Mouse (Mus musculus) cerebellum, adult (tissue): ENCODE measurements around the gene Ipo8.

ENCODE experiments used
- ATAC-seq: cut with Nextera tagmentation; 2 replicates; pipeline ENCODE4 v1.9.2; 2017; ENCODE audit warnings: mild to moderate bottlenecking, moderate library complexity, mixed read lengths; ENCODE audit not compliant: insufficient number of reproducible peaks, low FRiP score, low TSS enrichment

The Ipo8 gene

GRCm38 (mm10) chr6:148761967-148762712, 69.1 kb downstream of the Ipo8 start:
- ATAC-seq = no peak

DNA sequence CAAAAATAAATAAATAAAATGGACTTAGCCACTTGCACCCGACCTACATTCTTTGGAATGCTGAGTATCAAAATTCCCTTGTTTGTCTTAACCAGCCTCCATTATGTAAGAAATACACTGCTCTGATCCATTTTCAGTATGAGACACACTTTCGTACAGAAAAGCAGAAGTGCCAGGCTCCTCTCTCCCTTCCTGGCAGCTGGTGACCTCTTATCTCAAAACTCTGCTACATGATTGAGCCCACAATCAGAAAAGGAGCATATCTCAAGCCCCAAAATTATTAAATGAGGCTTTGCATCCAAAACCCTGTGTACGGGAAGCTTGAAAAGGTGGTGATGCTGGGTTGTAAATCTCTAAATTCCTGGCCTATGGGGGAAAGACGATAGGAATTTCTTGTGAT, 69.8 kb downstream of the Ipo8 start:
- ATAC-seq = no peak

GRCm38 (mm10) chr6:148756535-148756934, 74.7 kb downstream of the Ipo8 start:
- ATAC-seq = no peak

- no peak for ATAC-seq
Observed at GRCm38 (mm10) chr6:148751400-148751799, 79.9 kb downstream of the Ipo8 start.

DNA sequence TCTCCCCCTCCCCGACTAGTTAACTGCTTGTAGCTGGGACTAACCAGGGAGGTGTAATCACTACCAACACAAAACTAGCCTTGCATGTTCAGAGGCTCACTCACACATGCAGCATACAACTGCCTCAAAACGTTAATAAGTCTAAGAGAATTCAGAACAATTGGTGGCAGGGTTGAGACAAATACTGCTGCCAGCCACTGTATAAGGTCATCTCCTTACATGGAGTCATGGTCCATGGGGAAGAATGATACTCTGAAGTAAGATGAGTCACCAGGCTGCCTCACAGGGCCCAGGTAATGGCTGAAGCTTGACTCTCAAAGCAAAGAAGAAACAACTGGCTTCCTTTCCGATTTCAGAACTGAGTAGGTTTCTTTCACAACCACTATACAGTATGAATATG, 81.1 kb downstream of the Ipo8 start:
- ATAC-seq = no peak

DNA sequence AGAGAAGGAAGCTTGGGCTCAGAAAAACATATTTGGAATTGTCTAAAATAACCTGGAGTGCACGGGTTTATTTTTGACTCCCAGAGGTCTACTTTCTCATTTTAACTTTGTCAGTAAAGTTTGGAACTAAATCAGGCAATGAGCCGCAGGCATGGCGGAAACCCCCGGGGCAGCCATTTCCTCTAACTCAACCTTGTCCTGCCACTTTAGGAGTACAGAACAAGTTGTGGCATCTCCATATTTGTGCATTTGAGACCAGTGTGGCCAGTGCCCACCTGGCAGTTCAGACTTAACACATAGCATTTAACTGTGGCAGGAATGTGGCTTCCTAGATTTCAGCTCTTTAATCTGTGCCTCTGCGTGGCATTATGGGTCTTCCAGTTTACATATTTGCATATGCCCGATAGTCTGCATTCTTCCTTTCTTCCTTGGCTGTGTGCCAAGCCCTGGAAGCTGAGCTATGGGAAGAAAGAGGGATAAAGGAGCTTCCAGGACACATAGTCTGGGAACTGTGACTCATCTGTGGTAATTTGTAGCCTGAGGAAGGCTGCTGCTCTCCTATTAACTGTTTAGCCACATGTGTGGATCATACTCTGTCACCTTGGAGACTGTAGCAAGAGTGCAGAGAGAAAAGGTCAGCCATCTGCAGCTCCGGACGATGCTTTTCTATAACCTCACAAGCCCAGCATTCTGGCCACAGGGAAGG, 90.6 kb downstream of the Ipo8 start:
- no peak for ATAC-seq

- no peak for ATAC-seq
Observed at GRCm38 (mm10) chr6:148736390-148736789, 94.9 kb downstream of the Ipo8 start.

DNA sequence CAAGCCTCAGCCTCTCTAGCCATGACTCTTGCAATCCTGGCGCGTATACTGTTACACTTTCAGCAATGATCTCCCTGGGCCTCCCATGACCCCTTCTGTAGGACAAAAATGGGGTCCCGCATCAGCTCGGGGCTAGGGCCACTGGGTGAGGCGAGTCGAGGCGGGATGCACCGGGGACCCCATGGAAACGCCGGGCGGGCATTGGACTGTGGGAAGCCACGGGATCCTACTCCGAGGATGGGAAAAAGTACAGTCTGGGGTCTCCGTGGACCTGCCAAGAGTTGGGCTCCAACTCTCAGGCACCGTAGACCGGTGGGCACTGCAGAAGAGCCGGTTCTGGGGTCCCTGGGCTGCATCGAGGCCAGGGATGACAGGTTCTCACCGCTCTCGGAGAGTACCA, 97.3 kb downstream of the Ipo8 start:
- ATAC-seq = no peak

GRCm38 (mm10) chr6:148732920-148733319, 98.3 kb downstream of the Ipo8 start:
- ATAC-seq = no peak

GRCm38 (mm10) chr6:148728571-148728970, 102.7 kb downstream of the Ipo8 start:
- no peak for ATAC-seq

DNA sequence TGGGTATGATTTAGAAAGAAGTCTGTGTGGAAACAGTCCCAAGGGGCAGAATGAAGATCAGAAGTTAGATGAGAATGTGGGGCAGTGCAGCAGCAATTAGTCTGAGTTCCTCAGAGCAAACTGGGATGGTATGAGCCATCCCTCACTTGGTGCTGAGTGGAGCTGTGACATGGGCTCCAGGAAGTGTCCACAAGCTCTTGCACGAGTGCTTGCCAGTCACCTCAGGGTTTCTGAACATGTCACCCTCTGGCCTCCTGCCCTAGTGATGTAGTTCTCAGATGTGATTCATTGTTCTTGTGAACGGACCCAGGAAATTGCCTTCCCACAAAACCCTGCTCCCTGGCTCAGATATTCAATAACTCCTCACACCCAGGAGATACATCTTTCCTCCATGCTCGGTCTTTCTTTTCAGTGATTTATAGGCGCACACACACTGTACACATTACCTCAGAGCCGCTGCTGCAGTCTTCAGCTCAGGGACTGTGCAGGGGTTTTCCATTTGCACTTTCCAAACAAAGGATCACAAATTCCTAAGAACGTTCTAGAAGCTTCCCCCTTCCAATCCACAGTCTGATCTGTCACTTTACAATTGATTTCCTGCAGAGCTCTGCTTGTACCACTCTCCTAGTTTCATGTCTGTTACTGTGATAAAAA, 103.3 kb downstream of the Ipo8 start:
- ATAC-seq = no peak

GRCm38 (mm10) chr6:148724453-148724852, 106.8 kb downstream of the Ipo8 start:
- ATAC-seq = no peak
